Mouse (Mus musculus) cerebellum, postnatal 14 days (tissue): ENCODE results near the gene Itga2.

ENCODE experiments used
- DNase-seq, 2 experiments: peaks; one replicate each; pipeline ENCODE4 v3.0.0; 2021; ENCODE audit warnings: mixed read lengths in 2 of 2

Gene Itga2

DNA sequence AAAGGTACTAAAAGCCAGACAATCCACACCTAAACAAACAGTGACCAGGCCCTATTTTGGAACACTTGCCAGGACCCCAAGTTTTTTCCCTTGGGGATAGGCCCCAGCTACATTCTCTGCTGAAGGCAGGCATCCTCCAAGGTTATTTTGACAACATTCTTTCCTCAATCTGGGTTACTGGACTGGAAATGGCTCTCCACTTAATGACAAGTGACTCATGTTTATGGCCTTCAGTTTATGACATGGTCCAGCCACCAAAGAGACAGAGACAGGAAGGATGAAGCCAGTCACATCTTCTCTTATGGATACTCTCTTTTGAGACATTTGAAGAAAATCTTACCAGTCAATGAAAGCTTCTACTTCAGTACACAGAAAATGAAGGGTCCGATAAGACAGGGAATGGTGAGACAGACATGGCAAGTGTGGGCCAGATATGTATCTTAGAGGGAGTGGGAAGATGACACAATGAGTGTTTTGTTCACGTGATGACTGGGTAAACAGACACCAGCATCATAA, 55.8 kb downstream of the Itga2 start:
- no peak for DNase-seq

DNA sequence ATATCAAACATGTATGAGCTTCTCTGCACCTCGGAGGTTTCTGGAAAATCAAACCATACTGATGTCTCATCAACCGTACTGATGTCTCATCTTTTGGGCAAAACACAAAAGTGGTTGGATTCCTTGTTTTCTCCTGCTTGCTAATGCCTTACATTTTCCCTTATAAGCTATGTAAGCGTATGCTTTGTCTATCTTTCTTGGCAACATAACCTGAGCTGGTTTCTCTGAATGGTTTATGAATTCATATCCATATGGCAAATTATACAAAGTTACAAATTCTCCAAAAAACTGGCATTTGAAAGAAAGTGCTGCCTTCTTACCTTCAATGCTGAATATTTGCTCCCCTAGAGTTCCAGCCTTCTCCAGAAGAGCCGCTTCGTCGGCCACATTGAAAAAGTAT, 57.2 kb downstream of the Itga2 start:
- no peak for DNase-seq

GRCm38 (mm10) chr13:114857525-114857924, 74.4 kb downstream of the Itga2 start:
- no peak for DNase-seq

- no peak for DNase-seq
Observed at GRCm38 (mm10) chr13:114856269-114856627, 75.7 kb downstream of the Itga2 start.

- peak; percentile 27 to 42 for DNase-seq
Observed at GRCm38 (mm10) chr13:114855573-114856268, 76.2 kb downstream of the Itga2 start.

GRCm38 (mm10) chr13:114854428-114854827, 77.5 kb downstream of the Itga2 start:
- no peak for DNase-seq

GRCm38 (mm10) chr13:114854023-114854422, 77.9 kb downstream of the Itga2 start:
- no peak for DNase-seq

DNA sequence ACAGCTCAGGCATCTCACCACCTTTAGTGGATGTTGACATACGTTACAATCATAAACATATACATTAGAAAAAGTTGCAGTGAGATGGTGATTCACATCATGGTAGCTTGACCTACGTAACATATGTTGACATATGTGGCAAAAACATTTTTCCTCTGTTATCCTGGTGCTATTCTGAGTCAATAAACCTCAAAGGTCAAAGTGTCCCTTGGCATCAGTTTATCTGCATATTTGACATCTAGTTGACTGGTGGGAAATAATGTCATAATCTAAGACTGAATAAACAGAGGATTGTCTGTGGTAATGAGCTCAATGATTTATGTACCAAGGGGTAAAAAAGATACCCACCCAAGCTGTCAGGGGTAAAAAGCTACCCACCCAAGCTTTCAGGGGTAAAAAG, 78.7 kb downstream of the Itga2 start:
- DNase-seq, result no peak

- DNase-seq, result no peak
Observed at GRCm38 (mm10) chr13:114852264-114853111, 79.4 kb downstream of the Itga2 start.

GRCm38 (mm10) chr13:114848945-114849344, 83.0 kb downstream of the Itga2 start:
- no peak for DNase-seq

DNA sequence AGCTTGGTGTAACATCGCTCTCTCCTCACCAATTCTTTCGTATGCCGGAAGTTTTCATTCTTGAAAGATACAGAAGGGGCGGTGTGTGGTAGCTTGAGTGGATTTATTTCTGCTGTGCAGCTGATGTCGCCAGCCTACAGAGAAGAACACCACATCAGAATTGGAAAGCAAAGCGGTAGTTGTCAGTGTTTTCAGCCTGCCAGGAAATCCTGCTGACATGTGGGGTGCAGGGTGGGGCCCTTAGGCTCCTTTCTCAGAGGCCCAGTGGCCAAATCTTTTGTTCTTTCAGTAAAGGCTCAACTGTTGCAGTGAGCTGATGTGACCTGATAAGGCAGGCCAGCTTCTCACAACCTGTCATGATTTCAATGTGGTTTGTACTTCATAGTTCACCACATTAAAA, 86.1 kb downstream of the Itga2 start:
- DNase-seq, result no peak

- no peak for DNase-seq
Observed at GRCm38 (mm10) chr13:114843318-114843717, 88.6 kb downstream of the Itga2 start.

DNA sequence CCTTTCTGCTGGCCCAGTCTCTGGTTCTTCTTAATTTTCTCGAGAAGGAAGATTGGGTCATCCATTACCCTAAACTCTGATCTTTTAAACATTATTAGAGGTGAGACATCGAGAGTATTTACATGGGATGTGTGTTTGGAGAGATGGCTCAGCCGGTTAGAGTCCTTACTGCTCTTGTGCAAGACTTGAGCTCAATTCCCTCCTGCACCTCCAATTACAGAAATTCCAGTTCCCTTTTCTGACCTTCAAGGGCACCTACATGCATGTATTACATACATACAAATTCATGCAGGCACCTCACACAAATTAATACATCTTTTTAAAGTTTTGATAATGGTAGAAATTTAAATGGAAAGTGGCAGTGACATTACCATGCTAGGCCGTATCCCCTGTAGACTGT, 91.4 kb downstream of the Itga2 start:
- DNase-seq, result no peak

- no peak for DNase-seq
Observed at GRCm38 (mm10) chr13:114839098-114839497, 92.8 kb downstream of the Itga2 start.

GRCm38 (mm10) chr13:114838535-114838990, 93.3 kb downstream of the Itga2 start:
- peak; percentile 85 to 89 for DNase-seq

DNA sequence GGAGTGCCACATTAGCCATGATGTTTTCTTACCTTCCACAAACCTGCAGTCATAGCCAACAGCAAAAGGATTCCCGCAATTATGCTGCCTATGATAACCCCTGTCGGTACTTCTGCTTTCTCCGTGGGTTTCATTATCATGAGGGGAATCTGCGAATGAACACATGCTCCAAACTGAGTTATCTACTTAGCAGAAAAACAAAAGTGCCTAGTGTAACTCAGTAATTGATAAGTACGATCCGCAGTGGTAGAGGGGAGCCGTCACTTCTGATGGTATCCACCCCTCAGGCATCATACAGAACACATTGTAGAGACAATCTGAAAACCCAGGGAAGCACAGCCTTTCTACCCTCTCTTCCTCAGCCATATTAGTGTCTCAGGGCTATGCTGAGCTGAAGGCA, 94.8 kb downstream of the Itga2 start:
- no peak for DNase-seq

- no peak for DNase-seq
Observed at GRCm38 (mm10) chr13:114834580-114834979, 97.3 kb downstream of the Itga2 start.

GRCm38 (mm10) chr13:114833351-114833750, 98.5 kb downstream of the Itga2 start:
- no peak for DNase-seq

DNA sequence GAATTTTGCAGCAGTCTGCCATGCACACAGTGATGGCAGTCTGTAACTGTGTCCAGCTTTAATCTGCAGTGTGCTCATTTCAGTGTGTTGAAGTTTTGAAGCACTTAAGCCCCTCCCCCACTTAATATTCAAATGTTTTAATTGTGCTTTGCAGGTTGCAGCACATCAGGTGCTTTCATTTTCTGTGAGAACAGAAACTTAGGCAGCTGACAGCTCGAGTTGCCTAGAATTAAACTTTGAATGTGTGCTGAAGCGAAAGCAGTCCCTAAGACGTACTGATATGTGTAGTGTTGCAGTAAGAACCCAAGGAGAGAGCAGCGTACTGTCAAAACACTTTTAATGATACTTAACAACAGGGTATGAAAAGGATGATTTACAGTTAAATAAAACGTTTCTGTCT, 99.1 kb downstream of the Itga2 start:
- DNase-seq, result no peak

- peak; percentile 18 to 47 for DNase-seq
Observed at GRCm38 (mm10) chr13:114831367-114831833, 100.5 kb downstream of the Itga2 start.

DNA sequence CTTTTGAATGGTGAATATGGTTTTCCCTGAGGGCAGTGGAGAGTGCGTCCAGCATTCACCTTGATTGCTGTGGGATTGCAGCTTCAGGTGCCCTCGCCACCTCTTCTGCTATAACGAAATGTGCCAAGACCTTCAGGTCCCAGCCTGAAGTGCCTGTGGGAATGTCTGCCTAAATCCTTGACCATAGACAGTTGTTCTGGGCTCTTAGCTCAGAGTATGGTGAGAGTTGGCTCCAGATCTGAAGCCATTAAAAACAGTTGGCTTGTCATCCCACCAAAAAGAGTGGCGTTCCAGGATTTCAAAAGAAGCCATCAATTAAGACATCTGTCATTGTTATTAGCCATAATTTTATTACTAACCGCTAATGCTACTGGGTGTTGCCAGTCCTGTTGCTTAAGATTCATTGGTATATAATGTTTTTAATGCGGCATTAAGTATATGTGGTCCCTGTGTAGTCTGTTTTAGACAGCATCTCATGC, 106.5 kb downstream of the Itga2 start:
- DNase-seq, result no peak

GRCm38 (mm10) chr13:114822871-114823270, 109.0 kb downstream of the Itga2 start:
- no peak for DNase-seq

DNA sequence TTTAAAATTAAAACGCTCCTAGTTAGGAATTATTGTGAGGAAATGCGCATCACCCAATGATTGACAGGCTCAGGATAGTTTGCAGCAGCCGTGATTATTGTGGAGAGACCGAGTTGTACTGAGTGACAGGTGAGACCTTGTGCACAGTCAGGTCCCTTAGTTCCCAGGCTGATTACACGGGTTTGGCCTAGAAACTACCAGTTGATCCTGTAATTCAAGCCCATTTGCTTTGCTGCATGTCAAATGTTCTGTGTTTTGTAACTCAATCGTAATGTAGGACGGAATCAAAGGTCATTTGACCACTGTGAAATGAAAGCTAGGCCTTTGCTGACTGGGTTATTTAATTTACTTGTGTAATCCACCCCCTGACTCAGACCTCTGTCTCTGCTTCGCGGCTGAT, 113.4 kb downstream of the Itga2 start:
- peak in 1 of 2 experiments; percentile 15 for DNase-seq
